Mouse (Mus musculus): ENCODE measurements around the gene Agpat2. TPM values are rescaled to one million over a fixed set of nuclear protein-coding genes. Genes with fewer than 3 reads are reported as not detected.

Agpat2 gene
- polyA plus RNA-seq, 1 experiment from 2014 or later, result 55.6 TPM

MicroRNAs within 50 kb of the gene (microRNA counts, 519-probe panel; counts per million panel counts)
- 4,681 counts per million, percentile 92 among the panel's probes with 10 or more counts for microRNA mmu-miR-126-3p
- 3,730 counts per million, percentile 76 among the panel's probes with 10 or more counts for microRNA mmu-miR-126-5p

Small RNAs within 50 kb of the gene (microRNA-seq; reads per million reads assigned to microRNA genes)
- gene Mir126a (0.76 reads per million), gene Mir126b (not detected)

Other genes starting within 250 kb of the Agpat2 start
- gene Card9, start 243.5 kb downstream of the Agpat2 start, polyA plus RNA-seq (2015; fragmentation: Nextera tagmentation; extraction: Ambion mirVana), result 2.3 and 2.9 TPM in 2 replicates
- gene Snapc4, start 223.8 kb downstream of the Agpat2 start, polyA plus RNA-seq (2015; fragmentation: Nextera tagmentation; extraction: Ambion mirVana), result 8.4 and 10.8 TPM in 2 replicates
- gene Entr1, start 215.1 kb downstream of the Agpat2 start, polyA plus RNA-seq (2015; fragmentation: Nextera tagmentation; extraction: Ambion mirVana), result 38.2 and 42.8 TPM in 2 replicates
- gene Pmpca, start 215.1 kb downstream of the Agpat2 start, polyA plus RNA-seq (2015; fragmentation: Nextera tagmentation; extraction: Ambion mirVana), result 61.5 and 61.6 TPM in 2 replicates
- 6.0 and 6.1 TPM in 2 replicates for gene Inpp5e, start 195.2 kb downstream of the Agpat2 start, polyA plus RNA-seq (2015; fragmentation: Nextera tagmentation; extraction: Ambion mirVana)
- 8.8 and 9.6 TPM in 2 replicates for gene Sec16a, start 159.2 kb downstream of the Agpat2 start, polyA plus RNA-seq (2015; fragmentation: Nextera tagmentation; extraction: Ambion mirVana)
- gene Notch1, start 87.8 kb downstream of the Agpat2 start, polyA plus RNA-seq (2015; fragmentation: Nextera tagmentation; extraction: Ambion mirVana), result 2.8 and 3.1 TPM in 2 replicates
- 55.1 and 64.6 TPM in 2 replicates for gene Egfl7, start 24.4 kb downstream of the Agpat2 start, polyA plus RNA-seq (2015; fragmentation: Nextera tagmentation; extraction: Ambion mirVana)
- gene Gm20532, start 17.8 kb downstream of the Agpat2 start, polyA plus RNA-seq (2015; fragmentation: Nextera tagmentation; extraction: Ambion mirVana), result not detected in 2 replicates
- 1.2 and 1.7 TPM in 2 replicates for gene Fam69b, start 24.0 kb upstream of the Agpat2 start, polyA plus RNA-seq (2015; fragmentation: Nextera tagmentation; extraction: Ambion mirVana)
- not detected in 2 replicates for gene Lcn4, start 66.9 kb upstream of the Agpat2 start, polyA plus RNA-seq (2015; fragmentation: Nextera tagmentation; extraction: Ambion mirVana)